Mouse (Mus musculus) kidney, postnatal 14 days (tissue): ENCODE measurements around the gene Vmn1r218.
"Not testable (repeated sequence)": the region's sequence is repeated elsewhere in the genome, so short reads cannot be mapped to it uniquely, and the experiment has no call there.

Experiments
- DNase-seq: peaks from one replicate; pipeline ENCODE4 v3.0.0; 2022; ENCODE audit warnings: mixed read lengths

Gene Vmn1r218

GRCm38 (mm10) chr13:23133099-23133498 lies at the start of gene Vmn1r218:
TSS of gene Vmn1r218 (plus strand) at chr13:23133155.
- no peak for DNase-seq

- DNase-seq, result no peak
These were observed 38.6 kb upstream of the Vmn1r218 start for GRCm38 (mm10) chr13:23094386-23094785.

- not testable (repeated sequence) for DNase-seq
These were observed 14.8 kb upstream of the Vmn1r218 start, which contains the start of gene Vmn1r217 for GRCm38 (mm10) chr13:23118126-23118525. TSS of gene Vmn1r217 (minus strand) at chr13:23118226.

- no peak for DNase-seq
These were observed 12.3 kb upstream of the Vmn1r218 start for GRCm38 (mm10) chr13:23120611-23121010.

- no peak for DNase-seq
These were observed 546 bp downstream of the Vmn1r218 start for GRCm38 (mm10) chr13:23133501-23133900.

GRCm38 (mm10) chr13:23138880-23139279 lies 5.9 kb downstream of the Vmn1r218 start:
- no peak for DNase-seq

- peak; percentile 43 for DNase-seq
These were observed 24.9 kb downstream of the Vmn1r218 start for GRCm38 (mm10) chr13:23157848-23158247.

- DNase-seq, result no peak
These were observed 26.1 kb downstream of the Vmn1r218 start, which contains the start of gene Vmn1r219 for GRCm38 (mm10) chr13:23159012-23159411. TSS of gene Vmn1r219 (plus strand) at chr13:23159312.

GRCm38 (mm10) chr13:23166471-23166870 lies 33.5 kb downstream of the Vmn1r218 start:
- not testable (repeated sequence) for DNase-seq

- no peak for DNase-seq
These were observed 54.9 kb downstream of the Vmn1r218 start, which contains the start of gene Vmn1r220 for GRCm38 (mm10) chr13:23187875-23188274. TSS of gene Vmn1r220 (minus strand) at chr13:23187975.
